Mouse (Mus musculus): ENCODE results near the gene 1700019D03Rik. TPM values are rescaled to one million over a fixed set of nuclear protein-coding genes. Genes with fewer than 3 reads are reported as not detected.
"Not testable (repeated sequence)": the region's sequence is repeated elsewhere in the genome, so short reads cannot be mapped to it uniquely, and the experiment has no call there.

Gene 1700019D03Rik
- total RNA-seq, 2 experiments from 2014 or later = 8.5 to 9.7 TPM

DNA sequence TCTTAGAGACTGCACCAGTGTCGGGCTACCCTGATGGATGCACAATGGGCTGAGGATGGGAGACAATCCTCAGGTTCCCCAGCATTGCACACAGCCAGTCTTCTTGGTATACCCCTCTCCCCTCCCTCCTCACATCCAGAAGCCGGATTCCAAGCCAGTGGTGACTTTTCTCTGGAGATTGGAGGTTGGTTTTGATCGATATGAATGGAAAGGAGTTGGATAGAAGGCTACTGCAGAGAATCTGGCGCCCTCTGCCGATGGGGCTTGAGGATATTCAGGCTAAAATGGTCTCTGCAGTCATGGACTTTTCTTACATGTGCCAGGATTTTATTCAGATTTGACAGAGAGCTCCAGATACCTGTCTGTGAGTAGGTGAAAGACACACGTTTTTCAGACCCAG, 64.9 kb downstream of the 1700019D03Rik start:
- DNase-seq (ENCODE audit: low spot score in 2 of 2) = peak in 1 of 2 experiments; percentile 72

DNA sequence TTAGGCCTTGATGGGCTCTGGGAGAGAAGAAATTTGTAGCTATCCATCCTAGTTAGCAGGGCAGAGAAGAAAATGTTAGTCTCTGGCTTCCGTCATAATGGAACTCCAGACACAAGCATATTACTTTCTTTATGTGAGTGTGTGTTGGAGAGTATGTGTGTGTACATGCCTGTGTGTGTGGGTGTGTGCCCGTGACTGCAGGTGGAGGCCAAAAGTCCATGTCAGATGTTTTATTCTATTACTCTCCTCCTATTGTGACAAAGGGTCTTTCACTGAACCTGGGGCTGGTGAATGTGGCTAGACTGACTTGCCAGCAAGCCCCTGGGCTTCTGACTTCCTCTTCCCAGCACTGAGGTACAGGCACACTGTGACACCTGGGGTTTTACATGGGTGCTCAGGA, 65.5 kb downstream of the 1700019D03Rik start:
- no peak for DNase-seq (ENCODE audit: low spot score in 2 of 2)

DNA sequence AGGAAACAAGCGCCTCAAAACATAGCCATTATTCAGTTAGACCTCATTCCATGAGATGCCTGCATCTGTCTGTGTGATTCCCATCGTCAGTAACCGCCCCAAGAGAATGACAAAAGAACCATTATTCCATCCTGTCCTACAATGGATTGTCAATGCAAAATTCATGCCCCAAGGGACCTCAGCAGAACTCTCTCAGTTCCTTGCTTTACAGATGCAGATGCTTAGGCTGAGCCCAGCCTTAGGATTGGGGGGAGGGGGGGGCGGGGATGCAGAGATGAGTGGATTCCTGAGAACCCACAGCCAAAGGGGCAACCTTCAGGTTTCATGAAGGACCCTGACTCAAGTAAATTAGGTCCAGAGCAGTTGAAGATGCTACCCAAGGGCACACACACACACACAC, 66.4 kb downstream of the 1700019D03Rik start:
- no peak for DNase-seq (ENCODE audit: low spot score in 2 of 2)

DNA sequence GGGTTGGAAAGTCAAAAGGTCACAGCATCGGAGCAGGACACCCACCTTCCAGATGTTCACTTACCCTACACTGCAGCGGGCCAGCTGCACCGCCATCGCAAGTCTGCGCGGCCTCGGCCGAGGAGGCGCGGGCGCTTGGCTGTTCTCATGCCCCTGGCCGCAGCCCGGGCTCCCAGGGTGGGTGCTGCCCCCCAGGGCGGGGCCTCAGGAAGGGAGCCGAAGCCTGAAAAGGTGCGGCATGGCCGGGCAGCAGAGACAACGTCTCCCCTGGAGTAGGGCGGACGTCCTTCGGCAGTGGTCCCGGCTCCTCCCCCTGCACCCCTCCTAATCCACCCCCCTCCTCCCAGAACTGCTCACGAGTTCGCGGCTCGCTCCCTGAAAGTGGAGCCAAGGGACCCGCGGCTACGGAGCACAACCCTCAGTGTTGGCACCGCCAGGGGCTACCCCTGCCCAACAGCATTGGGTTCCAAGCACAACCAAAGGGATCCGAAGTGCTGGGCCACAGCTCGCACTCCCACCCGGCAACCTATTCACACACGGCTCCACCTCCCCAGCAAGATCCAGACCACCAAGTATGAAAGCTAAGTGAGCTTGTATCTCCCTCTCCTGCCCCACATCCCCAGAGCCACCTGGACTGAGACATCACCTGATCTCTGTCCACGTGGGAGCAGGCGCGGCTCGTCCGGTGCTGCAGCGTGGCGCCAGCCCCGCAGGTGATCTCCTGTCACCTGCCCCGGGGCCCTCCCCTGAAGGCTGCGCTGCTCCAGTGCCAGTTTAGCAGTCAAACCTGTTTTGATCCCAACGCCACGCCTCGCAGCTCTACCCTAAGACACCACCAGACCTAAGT, 67.2 kb downstream of the 1700019D03Rik start:
- DNase-seq (ENCODE audit: low spot score in 2 of 2) = no peak

DNA sequence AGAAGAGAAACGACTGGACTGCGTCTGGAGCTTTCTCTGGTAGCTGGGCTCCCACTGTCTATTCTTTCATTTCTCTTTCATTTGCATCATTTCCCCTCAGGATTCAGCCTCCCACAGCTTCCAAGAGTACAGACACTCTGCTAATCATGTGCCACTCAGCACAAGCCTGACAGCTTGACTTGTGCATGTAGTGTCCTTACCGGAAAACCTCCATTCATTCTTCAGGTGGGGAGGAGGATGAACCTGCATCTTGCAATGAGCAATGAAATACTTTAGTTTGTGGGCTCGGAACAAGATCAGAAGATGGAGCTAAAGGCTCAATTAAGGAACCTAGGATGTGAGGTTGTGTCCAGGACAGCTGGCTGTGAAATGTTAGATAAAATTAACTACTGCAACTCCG, 67.8 kb downstream of the 1700019D03Rik start:
- peak in 1 of 2 experiments; percentile 50 for DNase-seq (ENCODE audit: low spot score in 2 of 2)

DNA sequence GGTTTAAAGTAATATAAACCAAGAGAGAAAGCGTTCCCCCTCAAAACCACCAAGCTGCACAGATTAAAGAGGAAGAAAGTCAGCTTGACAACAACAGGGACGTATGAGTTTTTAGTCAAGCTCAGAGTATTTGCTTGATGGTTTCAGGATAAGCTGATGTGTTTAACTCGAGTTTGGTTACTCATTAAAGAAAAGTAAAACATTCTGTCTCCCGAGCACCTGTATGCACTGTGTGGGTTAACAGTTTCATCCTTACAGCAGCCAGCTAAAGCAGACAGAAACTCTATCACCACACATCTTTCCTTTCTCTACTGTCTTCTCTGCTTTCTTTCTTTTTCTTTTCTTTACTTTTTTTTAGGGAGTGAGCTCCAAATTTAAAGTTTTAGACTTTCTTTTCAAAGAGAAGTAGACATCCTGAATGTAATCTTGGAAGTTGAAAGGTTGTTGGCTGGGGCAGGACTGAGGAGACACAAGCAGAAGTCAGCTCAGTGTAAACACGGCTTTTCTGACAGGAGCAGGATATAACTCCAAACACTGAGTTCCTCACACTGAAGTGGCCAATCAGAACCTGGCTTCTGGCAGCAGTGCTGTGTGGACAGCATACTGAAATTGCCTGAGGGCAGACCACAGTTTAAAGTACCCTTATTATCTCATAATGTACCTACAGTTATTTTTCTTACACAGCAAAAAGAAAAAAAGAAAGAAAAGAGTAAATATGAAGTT, 68.7 kb downstream of the 1700019D03Rik start:
- no peak for DNase-seq (ENCODE audit: low spot score in 2 of 2)

DNA sequence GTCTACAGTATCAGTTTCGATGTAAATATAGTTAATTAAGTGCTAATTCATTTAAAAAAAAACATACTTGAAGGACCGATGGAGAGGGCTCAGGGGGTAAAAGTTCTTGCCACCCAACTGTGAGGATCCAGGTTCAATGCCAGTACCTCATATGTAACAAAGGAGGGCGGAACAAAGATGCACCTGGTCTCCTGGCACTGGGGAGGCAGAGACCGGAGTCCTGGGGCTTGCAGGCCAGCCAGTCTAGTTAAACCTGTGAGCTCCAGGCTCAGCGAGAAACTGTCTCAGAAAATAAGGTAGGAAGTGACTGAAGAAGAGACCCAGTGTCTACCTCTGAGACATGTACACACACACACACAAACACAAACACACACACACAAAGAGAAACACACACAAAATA, 72.1 kb downstream of the 1700019D03Rik start:
- no peak for DNase-seq (ENCODE audit: low spot score in 2 of 2)

DNA sequence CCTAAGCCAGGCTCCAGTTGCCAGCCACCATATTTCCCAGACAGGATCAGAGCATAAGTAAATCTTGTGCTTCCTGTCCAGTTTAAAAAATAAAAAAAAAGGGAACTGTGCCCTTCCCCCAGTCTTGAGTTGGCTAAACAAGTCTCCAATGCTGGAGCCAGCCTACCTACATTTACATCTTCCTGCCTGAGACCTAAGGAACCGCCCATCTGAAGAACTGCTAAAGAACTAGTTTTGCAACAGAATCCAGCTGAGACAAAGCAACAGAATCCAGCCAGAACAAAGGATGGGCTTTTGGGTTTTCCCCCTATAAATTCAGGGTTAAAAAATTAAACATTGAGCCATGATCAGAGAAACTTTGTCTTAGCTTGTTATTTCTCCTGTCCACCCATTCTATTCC, 81.0 kb downstream of the 1700019D03Rik start:
- no peak for DNase-seq (ENCODE audit: low spot score in 2 of 2)

DNA sequence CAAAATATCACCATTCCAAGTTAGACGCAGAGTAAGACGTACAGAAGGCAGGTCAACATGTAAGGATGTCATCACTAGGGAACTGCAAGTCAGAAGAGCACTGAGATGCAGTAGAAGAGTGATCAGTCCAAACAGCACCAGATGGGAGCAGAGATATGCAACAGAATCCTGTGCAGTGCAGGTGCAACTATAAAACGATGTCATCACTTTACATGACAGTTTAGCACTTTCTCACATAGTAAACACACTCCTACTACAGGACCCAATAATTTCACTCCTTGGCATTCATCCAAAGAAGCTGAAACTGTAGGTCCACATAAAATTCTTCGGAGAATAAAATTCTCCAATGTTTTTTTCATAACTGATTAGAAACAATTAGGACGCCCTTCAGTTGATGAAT, 85.5 kb downstream of the 1700019D03Rik start:
- no peak for DNase-seq (ENCODE audit: low spot score in 2 of 2)

DNA sequence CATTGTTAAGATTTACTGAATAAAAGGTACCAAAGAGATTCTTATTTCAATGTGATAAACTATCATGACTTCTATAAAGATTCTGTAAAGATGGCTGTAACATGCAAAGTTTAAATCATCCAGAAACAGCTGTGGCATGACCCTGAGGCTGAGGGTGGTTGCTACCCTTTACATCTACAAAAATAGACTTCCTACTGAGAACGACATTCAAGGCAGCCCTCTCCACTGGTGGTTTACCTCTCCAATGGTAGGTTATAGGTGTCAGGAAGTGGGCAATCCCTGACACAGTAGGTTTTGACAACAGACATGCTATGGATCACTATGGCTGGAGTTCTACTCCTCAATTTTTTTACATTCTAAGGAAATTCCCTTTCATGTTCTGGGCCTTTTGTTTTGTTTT, 95.5 kb downstream of the 1700019D03Rik start:
- not testable (repeated sequence) for DNase-seq (ENCODE audit: low spot score in 2 of 2)

DNA sequence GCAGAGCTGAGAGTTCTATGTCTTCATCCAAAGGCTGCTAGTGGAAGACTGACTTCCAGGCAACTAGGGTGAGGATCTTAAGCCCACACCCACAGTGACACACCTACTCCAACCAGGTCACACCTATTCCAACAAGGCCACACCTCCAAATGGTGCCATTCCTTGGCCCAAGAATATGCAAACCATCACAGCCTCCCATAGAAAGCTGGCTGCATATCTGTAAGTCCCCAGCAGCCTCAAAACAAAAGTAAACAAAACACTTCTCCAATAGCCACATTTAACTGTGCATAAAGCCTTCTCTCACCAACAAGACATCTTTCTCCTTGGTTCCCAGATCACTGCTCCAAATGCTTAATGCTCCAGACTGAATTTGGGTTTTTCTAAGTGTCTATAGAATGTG, 101.1 kb downstream of the 1700019D03Rik start:
- DNase-seq (ENCODE audit: low spot score in 2 of 2) = not testable (repeated sequence)

DNA sequence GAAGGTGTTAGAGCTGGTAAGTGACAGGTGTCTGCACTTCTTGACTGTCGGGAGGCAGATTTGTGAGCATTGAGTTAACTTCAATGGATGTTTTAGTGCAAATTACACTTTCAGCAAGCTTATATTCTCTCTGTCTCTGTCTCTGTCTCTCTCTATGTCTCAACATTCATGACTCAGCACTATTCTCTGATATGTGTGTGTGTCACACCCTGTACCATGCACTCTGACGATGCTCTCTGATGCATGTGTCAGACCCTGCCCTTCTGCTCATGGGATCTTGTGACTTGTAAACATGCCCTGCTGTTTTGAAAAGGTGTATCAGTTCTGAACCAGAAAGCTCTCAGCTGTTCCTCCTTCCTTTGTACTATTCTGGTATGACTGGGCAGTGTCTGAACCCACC, 103.3 kb downstream of the 1700019D03Rik start:
- DNase-seq (ENCODE audit: low spot score in 2 of 2) = no peak

DNA sequence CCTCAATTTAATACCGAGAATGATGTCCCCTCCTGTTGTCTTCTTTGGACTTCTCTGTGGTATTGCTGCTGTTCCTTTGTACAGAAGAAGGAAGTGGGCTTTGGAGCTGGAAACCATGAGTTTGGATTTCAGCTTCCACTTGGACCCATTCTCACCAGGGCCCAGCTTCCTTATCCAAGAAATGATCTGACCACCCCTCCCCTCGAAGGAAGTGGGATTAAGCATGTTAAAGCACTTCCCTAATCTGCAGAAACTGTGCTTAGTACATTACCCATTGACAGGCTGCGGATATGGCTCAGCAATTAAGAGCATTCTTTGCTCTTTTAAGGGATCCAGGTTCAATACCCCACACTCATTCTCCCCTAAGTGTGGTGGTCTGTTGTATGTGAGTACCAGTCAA, 110.2 kb downstream of the 1700019D03Rik start:
- no peak for DNase-seq (ENCODE audit: low spot score in 2 of 2)

DNA sequence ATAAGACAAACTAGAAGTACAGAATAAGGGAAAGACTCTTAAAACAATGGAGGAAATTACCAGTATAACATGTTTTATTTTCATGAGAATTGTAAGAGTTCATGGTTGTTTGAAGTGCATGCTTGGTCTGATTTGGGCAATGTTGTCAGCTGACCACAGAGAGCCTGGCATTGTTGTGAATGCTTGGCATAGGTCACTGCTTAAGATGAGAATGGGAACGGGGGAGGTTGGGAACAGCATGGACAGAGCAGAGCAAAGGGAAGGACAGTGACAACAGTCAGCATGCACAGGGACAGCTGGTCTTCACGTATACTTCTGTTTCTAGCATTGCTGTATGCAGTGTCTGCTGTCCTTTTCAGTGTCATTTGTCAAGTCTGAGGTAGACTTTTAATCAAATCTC, 135.8 kb downstream of the 1700019D03Rik start:
- no peak for DNase-seq (ENCODE audit: low spot score in 2 of 2)

Other genes starting within 250 kb of the 1700019D03Rik start
- 10 to 100 TPM; 32.0 to 34.3 TPM for gene Inpp1, start 202.5 kb downstream of the 1700019D03Rik start, total RNA-seq (2021)
- gene Hibch, start 175.2 kb downstream of the 1700019D03Rik start, total RNA-seq (2021) = 10 to 100 TPM; 17.7 to 18.0 TPM
- gene Mstn, start 41.5 kb upstream of the 1700019D03Rik start, total RNA-seq (2021) = under 1 TPM; 0.67 to 0.74 TPM
- under 1 TPM in 1 of 2 experiments, not detected in 1; 0.62 TPM for gene 1700019A02Rik, start 167.5 kb upstream of the 1700019D03Rik start, total RNA-seq (2021)

Data from layer of hippocampus, adult 18-20 months (tissue).